ENCODE assay signal across 15 mouse cellular contexts in genomic region chr9:71810723-71811122, GRCm38 (mm10). TPM values are rescaled to one million over a fixed set of nuclear protein-coding genes. Genes with fewer than 3 reads are reported as not detected.
"Had no signal": no experiment of that assay in that cellular context is flagged by ENCODE, and none has a peak within 500 bp of the region (broad histone marks: within the 10 kb centered on the region; RNA-seq: fewer than 3 reads in every experiment).

No protein-coding gene starts in this region.

- H3K27ac ChIP-seq: limb, embryonic 13.5 days; neural tube, embryonic 13.5 days had no signal

- DNase-seq: kidney, adult 11 months; kidney, adult 9 months; layer of hippocampus, adult 9-11 months; layer of hippocampus, postnatal 36 days; left cerebral cortex, postnatal 4 days; lung, embryonic 14.5 days; lung, postnatal 14 days; midbrain, embryonic 14.5 days; retina, postnatal 1 day; right cerebral cortex, postnatal 4 days; spleen, adult 18-20 months; thymus, postnatal 36 days had no signal

- H3K36me3 ChIP-seq: limb, embryonic 13.5 days; neural tube, embryonic 13.5 days had no signal

- H3K4me2 ChIP-seq: limb, embryonic 13.5 days; lung, embryonic 14.5 days; neural tube, embryonic 13.5 days had no signal

- H3K9me3 ChIP-seq: limb, embryonic 13.5 days; neural tube, embryonic 13.5 days had no signal

- H3K4me3 ChIP-seq: limb, embryonic 13.5 days; neural tube, embryonic 13.5 days had no signal

- H3K9ac ChIP-seq: limb, embryonic 13.5 days; lung, embryonic 14.5 days; neural tube, embryonic 13.5 days had no signal

- H3K27me3 ChIP-seq: limb, embryonic 13.5 days; neural tube, embryonic 13.5 days had no signal

RNA-seq across cellular contexts. Expression of gene Cgnl1, which starts 39.3 kb away (rescaled TPM):
- total RNA-seq: megakaryocyte-erythroid progenitor cell, adult 5-6 weeks had no signal
